Mouse (Mus musculus): ENCODE data around the gene Neu4.

Gene Neu4

DNA sequence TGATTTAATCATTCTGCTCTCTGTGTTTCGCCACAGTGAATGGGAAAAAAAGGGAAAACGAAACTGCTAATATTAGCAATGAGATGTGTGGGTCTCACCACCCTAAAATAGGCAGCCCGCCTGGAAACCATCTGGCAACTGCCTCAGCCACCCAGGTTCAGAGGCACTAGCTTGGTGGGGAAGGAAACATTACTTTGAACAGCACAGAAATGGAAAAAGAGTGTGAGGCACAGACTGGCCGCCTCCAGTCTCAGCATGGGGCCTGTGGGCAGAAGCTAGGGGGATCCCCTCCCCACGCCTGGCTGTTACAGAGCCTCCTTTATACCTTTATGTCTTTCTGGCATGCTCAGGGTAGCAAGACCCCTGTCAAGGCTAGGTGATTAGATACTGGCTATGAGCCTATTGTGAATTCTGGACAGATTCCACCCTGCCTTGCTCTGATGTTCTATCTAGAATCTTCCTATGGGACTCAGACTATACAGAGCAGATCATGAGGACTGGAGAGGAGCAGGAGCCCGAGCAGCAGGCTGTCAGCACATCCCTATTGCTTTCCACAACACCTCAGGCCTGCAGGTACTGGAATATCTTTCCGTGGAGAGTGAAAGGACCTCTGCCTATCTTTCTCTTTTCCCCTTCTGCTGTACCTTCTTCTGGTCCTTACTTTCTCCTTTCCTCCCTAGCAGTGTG lies 33.4 kb downstream of the Neu4 start:
- no peak for DNase-seq

DNA sequence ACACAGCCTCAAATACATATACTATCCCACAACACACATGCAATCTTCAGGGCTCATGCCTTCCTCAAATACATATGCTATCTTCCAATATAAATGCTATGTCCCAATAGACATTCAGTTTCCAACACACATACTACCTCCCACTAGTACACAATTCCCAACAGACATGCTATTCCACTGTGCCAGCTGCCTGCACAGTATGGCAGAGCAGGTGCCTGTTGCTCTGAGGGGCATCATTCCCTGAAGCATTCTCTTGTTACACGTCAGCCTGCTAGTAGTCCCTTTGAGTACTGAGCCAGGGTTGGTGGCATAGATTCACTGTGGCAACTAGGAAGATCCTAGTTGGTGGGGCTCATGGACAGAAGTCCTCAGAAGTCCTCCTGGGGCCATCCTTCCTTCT lies 34.2 kb downstream of the Neu4 start:
- DNase-seq, result no peak

GRCm38 (mm10) chr1:94055966-94056365 lies 35.7 kb downstream of the Neu4 start:
- peak in 1 of 2 experiments; percentile 22 for DNase-seq

DNA sequence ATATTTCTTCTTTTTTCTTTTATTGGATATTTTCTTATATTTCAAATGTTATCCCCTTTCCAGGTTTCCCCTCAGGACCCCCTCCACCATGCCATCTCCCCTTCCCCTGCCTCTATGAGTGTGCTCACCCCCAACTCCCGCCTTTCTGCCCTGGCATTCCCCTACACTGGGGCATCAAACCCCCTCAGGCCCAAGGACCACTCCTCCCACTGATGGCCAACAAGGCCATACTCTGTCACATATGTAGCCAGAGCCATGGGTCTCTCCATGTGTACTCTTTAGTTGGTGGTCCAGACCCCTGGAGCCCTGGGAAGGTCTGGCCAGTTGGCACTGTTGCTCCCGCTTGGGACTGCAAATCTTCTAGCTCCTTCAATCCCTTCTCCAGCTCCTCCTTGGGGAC lies 37.1 kb downstream of the Neu4 start:
- DNase-seq, result no peak

DNA sequence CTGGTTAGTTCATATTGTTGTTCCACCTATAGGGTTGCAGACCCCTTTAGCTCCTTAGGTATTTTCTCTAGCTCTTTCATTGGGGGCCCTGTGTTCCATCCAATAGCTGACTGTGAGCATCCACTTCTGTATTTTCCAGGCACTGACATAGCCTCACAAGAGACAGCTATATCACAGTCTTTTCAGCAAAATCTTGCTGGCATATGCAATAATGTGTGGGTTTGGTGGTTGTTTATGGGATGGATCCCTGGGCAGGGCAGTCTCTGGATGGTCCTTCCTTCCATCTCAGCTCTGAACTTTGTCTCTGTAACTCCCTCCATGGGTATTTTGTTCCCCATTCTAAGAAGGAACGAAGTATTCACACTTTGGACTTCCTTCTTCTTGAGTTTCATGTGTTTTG lies 38.0 kb downstream of the Neu4 start:
- peak in 1 of 2 experiments; percentile 12 for DNase-seq

DNA sequence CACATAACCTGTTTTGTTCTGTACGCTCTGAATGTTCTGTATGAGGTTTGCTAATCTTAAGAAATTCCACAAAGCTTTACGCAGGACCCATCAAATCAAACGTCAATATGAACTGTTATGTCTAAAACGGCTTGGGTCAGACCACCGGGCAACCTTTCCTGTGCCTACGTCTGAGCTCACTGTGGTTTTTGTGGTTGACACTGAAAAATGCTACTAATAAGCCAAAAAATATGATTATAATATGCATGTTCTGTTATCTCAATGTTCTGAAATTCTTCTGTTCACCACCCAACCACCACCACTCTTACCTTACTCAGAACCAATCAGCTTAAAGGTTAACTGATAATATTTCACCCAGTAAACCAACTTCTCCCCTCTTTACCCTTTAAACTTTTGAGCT lies 54.5 kb downstream of the Neu4 start:
- DNase-seq, result no peak

GRCm38 (mm10) chr1:94076702-94077101 lies 56.5 kb downstream of the Neu4 start:
- DNase-seq, result no peak

All from lung, adult 18-20 months (tissue).